Mouse (Mus musculus) cerebellum, adult 9-11 months (tissue): ENCODE measurements around the gene Cdc34.

Source experiments
- DNase-seq: peaks from one replicate; pipeline ENCODE4 v3.0.0; 2022

Gene Cdc34

DNA sequence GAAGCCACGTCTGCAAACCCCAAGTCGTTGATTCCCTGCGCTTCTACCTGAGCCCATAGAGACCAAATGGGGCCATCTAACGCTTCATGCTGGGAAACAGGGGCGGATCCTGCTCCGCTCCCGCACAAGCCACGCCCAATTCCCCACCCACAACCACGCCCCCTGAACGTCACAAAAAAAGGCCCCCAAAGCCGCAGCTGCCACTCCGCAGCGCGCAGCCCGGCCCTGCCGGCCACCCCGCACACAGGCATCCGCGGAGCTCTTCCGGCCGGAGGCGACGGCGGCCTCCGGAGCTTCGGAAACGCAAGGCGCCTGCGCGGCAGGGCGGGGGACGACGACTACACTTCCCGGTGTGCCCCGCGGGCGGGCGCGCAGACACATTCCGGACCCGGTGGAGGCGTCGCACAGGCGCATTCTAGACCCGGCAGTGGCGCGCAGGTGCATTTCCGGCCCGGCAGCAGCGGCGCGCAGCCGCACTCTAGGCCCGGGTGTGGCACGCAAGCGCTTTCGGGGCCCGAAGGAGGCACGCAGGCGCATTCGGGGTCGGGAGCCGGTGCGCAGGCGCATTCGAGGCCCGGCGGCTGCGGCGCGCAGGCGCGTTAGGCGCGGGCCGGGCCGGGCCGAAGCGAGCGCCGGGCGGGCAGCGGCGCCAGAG, at the start of gene Cdc34:
Cdc34 (plus strand) TSS at position 605 of the 655 bp plus-strand sequence.
- peak; percentile 100 for DNase-seq

DNA sequence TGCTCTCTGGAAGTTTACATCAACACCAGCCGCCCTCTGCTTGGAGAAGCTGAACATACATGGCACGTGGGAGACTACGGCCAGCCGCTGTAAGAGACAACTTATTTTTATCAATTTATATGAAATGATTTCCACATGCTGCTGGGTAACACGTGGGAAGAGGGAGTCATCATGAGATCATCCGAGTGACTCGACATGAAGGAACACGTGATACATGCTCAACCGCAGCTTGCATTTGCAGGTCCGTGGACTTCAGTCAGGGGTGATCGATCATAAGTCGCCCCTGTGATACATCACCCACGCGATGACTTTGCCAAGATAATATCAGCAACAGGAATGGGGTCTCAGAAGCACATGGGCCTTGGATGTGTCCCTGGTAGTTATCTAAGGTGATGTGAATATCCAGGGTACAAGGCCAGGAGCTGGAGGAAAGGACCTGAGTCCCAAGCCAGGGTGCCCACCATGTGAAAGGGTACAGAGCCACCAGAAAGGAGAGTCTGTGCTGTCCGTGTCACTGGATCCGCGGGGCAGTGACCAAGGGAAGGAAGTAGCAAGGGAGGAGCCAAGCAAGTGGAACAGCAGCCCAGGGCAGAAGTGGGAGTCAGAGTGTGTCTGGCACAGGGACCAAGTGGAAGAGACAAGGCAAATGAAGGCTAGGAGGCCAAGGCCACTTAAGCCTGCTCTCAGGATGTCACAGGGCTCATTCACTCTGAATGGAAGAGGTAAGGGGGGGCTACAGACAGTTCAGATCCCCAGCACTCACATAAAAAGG, 48.8 kb upstream of the Cdc34 start:
- no peak for DNase-seq

DNA sequence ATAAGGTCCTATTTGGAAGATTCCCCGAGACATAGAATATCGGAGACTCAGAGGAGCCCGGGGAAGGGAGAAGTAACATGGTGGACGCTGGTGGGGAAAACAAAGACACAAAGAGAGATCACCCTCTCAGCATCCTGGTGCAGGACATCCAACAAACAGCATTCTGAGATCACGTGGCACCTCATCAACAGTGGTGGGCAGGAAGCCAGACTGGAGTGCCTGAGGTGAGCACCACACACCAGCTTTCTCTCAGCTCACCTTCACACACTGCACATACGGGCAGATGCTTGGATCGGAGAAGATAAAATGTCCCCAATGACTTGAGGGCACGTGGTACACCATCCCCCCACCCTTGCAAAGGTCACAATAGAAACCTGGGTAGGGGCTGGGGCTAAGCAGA, 45.7 kb upstream of the Cdc34 start:
- DNase-seq = peak; percentile 65

DNA sequence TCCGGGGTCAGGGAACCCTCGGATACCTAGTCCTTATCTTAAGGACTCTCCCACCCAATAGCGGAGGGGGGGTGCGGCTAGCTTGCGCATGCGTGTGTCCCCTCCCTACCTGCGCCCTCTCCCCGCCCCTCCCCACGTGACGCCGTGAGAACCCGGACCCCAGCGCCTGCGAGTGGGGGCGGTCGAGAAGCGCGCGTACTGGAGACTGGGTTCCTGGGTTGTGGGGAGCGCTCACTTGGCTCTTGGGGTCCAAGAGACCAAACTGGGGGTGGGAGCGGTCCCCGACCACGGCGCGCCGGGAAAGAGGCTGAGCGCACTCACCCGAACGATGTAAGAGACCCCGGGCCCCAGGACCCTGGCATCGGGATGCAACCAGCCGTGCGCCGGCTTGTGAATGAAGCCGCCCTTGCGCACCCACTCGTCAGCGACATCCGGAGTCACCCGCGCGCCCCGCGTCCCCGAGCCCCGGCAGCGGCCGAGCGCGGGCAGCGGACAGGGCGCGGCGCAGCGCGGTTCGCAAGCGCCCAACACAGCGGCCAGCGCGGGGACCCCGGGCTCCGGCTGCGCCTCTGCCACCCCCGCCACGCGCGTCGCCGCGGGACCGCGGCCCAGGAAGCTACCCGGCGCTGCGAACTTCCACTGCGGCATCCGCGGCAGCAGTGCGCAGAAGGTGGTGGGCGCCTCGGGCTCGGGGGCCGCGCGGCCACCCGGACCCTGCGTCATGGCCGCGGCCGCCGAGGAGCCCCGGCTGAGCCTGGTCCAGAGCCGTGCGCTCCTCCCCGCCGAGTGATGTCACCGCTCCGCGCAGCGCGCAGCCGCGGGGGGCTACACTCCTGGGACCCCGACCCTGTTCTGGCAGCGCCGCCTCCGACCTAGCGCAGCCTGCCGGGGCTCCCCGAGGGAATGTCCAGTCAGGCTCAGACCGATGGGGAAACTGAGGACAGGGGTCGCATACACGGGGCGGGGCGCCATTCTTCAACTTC, 44.6 kb upstream of the Cdc34 start, which contains the start of gene Shc2:
Shc2 (minus strand) TSS at position 791 of the 983 bp plus-strand sequence.
- DNase-seq = peak; percentile 87

DNA sequence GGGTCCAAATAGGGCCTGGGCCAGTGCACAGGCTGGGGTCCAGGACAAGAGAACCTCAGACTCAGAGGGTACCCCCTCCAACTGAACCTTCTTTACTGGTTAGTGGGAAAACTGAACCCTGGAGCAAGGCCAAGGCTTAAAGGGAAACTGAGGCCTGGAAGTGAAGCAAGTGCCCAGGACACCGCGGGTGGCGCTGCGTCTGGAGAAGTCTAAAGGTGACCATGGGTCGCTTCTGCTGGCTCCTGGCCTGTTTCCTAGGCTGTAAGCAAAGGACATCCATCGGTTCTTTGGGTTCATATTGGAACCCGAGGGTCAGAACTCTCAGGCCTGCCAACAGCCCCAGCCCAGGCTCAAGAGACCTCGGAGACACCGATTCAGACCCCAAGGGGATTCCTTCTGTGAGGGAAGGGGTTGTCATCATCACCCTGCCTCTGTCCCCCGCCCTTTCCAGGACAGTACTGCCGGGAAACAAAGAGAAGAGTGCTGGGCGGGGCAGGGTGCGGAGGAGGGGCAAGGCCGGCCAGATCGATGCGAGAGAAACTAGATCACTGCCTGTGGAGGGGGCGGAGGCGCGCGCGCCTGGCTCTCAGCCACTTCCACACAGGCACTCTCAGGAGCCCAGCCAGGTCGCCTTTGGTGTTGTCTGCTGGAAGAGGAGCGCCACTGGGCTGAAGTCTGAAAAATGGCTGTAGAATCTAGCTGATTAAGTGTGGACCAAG, 43.4 kb upstream of the Cdc34 start:
- DNase-seq = peak; percentile 72

DNA sequence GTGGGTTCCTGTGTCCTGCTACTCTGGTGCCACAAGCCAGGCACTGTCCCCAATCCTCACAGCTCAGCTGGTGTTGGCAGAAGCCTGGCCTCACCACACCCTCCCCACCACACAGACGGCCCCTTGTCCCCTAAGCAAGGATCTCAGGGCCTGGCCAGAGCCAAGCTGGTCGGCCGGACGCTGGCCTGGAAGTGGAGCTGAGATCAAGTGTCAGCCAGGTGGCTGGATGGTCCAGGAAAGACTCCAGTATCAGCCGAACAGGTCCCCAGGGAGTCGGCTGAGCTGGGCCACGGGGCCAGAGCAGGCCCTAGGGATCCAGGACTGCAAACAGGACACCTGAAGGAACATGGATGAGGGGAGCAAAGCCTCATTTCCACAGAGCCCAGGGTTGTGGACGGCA, 36.3 kb upstream of the Cdc34 start, which contains the start of gene Odf3l2:
Odf3l2 (minus strand) TSS at position 28 of the 400 bp plus-strand sequence.
- DNase-seq = no peak

DNA sequence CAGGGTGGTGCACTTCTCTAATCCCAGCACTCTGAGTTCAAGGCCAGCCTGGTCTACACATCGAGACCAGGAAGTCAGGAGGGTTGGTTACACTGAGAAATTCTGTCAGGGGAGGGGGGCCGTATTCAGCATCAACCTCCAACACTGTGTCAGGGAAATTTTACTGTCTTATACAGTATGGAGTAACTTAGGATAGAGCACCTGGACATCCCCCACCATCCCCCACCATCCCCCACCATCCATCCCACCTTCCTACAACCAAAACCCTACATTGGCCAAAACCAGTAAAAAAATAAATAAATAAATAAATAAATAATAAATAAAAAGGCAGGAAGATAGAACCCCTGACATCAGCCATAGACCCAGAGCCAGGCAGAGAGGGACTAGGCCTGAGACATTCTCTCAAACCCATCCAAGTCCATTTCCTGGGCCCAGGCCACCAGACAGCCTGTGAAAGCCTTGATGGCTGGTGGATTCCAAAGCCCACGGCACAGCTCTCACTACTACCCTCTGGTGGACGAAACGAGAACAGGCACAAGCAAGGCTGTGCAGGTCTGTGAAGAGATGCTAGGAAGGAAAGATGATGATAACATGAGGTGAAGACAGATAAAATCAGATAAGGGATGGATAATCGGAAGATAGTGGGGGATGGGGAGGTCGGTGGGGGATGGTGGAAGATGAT, 32.8 kb upstream of the Cdc34 start:
- peak; percentile 75 for DNase-seq

DNA sequence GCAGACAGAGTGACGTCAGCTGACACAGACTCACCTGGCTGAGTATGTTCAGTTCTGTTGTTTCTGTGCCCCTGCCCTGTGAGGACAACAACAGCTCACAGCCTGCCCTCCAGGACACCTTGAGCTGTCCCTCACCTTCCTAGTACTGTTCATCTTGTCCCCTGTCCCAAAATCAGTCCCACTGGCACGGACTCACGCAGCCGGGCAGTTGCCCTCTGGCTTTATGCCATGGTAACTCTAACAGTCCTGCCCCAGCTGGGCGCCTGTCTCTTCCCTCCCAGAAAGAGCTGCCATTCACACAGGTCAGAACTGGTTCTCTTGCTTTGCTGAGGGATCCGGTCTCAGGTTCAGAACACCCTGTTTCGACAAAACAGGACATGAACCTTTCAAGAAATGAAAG, 29.2 kb upstream of the Cdc34 start:
- DNase-seq = no peak

DNA sequence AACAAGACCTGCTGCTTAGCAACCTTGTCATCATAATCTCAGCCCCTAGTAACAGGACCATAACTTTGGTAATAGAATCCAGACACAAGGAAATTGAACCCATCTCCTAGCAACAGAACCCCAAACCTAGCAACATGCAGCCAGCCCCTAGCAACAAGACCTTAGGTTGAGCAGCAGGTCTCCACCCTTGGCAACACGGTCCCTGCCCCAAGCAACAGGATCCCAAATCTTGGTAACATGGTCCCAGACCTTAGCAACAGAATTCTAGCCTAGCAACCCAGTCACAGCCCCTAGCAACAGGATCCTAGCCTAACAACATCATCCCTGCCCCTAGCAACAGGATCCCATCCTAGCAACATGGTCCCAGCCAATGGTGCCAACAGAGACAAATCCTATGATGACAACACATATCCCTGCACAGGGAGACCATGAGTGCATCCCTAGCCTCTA, 27.0 kb upstream of the Cdc34 start:
- DNase-seq = no peak

DNA sequence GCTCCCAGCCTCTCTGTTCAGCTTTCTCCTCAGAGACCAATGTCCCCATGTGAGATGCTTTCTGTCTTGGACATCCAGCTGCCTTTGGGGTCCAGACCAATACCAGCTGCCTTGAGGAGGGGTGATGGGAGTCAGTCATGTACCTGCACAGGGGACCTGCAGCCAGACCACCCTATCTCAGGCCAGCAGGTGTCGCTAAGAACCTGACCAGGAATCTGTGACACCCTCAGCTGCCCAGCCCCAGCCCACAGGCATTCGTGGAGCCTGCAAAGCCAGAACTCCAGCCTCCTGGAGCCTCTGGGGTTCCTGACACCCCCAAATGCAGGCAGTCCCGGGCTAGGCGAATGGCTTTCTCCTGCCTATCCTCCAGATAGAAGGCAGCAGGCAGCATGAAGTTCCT, 23.2 kb upstream of the Cdc34 start:
- DNase-seq = no peak

DNA sequence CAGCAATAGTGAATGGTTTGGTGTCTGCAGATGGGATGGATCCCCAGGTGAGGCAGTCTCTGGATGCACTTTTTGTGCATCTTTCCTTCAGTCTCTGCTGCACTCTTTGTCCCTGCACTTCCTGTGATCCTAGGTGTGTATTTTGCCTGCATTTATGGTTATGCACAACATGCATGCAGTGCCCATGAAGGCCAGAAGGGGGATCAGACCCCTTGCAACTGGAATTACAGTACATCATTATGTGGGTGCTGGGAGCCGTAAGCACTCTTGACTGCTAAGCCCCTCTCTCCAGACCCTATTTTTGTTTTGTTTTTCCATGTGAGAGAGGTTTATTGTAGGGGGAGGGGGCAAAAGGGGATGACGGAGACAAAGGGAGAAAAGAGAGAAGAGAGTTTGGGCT, 21.7 kb upstream of the Cdc34 start:
- DNase-seq = no peak

DNA sequence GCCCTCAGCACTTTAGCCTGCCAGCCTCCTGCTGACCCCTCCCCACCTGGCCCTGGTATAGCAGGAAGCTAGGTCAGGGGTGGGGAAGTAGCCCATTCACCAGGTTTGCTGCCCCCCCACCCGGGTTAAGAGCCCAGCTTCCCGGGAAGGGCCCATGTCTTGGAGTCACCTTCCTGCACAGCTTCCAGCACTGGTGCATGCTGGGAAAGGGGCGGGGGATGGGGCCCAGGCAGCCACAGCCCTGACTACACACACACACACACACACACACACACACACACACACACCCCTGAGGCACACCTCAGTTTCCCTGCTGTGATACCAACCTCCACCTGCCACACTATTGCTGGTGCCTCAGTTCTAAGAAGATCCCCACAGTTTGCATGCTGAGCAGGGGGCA, 20.1 kb upstream of the Cdc34 start:
- DNase-seq = no peak

DNA sequence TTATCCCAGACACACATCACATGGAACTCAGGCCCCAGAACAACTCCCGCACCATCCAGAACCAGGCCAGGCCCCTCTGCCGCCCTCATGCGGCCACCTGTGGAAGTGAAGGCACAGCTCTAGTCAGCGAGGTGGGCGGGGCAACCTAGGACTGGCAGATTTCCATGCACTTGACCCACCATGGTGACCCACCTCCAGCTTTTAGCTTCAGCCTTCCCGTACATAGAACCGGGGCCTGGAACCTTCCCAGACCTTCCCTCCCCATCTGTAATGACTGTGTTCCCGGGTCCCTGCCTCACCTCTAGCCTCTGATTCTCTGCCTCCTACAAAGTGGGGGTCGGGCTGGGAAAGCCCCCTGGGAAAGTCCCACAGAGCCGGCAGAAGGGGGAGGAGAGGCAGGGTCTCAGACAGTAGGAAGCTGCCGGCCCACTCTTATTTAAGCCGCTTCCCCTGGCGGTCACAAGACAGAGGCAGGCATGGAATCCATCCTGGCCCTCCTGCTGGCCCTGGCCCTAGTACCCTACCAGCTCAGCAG, 17.8 kb upstream of the Cdc34 start, which contains the start of gene Madcam1:
Madcam1 (plus strand) TSS at position 429 of the 535 bp plus-strand sequence.
- peak; percentile 67 for DNase-seq

DNA sequence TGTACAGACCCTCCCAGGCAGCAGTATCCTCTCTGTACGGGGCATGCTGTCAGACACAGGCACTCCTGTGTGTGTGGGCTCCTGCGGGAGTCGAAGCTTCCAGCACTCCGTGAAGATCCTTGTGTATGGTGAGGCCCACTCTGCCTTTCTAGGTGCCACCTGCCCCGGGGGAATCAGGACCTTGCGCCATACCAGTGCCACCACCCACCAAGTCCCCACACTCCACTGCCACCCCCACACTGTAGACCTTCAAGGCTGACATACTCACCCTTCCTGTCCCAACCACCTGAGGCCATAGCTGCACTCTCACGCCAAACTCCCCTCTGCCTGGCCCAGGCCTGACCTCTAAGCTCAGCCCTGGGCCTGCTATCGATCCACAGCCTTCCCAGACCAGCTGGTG, 16.9 kb upstream of the Cdc34 start:
- peak; percentile 52 for DNase-seq

DNA sequence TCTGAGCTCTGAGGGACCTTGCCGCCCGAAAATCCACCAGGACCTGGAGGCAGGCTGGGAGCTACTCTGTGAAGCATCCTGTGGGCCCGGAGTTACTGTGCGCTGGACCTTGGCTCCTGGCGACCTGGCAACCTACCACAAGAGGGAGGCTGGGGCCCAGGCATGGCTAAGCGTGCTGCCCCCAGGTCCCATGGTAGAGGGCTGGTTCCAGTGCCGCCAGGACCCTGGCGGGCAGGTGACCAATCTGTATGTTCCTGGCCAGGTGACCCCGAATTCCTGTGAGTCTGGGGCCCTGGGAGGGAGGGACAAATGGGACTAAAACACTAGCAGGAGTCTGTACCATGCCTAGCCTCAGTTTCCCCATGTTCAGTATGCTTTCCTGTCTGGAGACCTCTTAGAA, 15.5 kb upstream of the Cdc34 start:
- DNase-seq = peak; percentile 59

DNA sequence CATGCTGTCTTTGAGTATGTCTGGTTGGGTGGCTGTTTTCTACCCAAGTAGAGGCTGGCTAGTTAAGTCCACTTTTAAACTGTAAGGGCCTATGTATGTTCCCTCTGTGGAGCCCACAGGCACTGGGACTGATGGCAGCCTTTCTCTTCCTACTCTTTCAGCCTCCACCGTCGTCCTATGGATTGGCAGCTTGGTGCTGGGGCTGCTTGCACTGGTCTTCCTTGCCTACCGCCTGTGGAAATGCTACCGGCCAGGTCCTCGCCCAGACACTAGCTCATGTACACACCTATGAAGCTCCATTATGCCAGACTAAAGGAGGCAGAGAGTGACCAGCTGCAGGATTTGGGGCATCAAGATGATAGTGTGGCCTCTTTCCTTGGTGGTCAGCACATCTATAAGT, 13.9 kb upstream of the Cdc34 start:
- peak; percentile 61 for DNase-seq

DNA sequence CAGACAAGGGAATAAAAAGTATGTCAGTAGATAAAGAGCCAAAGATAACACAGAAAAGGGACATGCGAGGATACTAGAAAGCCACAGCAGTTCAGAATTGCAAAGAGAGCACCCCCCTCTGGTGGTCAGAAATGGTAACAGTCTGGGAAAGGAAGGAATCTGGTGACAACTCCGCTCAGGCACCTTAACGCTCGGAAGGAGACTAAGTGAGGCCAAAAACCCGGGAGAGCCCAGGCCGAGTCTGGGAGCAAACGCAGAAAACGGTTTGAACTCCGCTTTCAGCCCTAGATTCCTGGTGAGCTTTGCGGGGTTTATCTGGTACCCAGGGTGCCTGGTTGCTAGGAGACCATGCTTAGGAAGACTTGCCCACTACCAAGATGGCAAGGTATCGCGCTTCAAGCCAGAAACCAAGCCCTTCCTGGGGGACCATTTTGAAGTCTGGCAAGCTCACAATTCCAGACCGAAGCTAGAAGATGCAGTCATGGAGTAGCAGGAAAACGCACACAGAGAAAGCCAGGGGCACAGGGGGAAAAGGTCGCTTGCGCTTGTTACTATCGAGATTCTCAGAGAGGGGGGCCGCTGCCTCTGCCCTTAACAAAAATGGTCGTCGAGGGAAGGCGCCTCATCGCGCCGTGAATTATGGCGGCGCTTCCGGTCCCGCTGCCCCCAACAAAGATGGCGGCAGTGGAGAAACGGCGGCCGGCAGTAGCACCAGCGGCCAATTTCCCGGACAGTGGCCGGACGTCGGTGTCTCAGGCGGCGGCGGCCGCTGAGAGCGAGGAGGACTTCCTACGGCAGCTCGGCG, 13.0 kb upstream of the Cdc34 start, which contains the start of gene Tpgs1:
Tpgs1 (plus strand) TSS at position 599 of the 805 bp plus-strand sequence.
- DNase-seq = peak; percentile 93

DNA sequence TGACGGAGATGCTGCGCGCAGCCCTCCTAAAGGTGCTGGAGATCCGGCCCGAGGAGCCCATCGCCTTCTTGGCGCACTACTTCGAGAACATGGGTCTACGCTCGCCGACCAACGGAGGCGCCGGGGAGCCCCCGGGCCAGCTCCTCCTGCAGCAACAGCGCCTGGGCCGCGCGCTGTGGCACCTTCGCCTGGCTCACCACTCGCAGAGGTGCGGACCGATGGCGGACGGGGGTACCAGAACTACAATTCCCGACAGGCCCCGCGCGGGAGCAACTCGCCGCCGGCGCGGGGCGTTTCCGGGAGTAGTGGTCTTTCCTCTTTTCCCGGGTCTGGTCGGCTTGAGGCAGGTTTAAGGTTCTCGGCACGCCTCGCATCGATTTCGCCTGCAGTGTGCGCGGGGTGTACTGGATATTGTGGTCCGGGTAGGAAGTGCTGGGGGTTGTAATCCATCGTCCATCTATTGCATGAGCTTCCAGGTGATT, 12.4 kb upstream of the Cdc34 start:
- peak; percentile 82 for DNase-seq

DNA sequence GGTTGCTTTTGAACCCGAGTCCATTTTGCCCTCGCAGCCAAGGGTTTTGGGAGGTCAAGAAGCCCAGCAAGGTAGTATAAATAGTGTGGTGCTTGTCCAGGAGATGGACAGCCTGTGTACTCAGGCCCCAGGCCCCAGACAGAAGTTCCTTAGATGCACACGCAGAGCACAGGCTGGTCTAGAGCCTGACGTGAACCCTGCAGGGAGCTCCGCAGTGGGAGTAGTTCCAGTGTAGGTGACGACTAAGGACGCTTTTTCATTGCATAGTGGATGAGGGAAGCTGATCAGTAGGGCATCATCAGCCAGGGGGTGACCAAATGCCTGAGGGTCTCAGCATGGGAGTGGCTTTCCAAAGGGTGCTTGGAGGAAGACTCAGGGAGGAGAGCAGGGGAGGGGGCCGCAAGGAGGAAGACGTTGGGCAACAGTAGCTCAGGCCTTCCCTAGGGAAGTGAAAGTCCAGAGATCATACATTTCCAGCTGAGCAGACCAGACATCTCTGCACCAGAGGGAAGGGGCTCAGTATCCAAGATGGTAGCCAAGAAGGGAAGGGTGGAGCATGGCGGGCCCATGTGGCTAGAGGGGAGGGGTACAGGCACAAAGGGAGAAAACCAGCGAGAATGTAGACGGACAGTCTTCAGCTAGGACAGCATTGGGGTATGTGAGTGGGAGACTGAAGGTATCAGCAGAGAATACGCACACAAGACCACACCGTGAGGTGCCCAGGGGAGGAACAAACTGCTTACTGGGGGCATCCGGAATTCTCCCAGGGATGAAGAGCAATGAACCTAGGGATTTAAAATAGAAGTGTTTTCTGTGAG, 11.7 kb upstream of the Cdc34 start:
- DNase-seq = peak; percentile 78
